Mouse (Mus musculus) cortical plate, adult 2 months (tissue): ENCODE data around the gene Zmynd8.

ENCODE experiments used
- CTCF ChIP-seq: fragments of 200-500 bp; IDR thresholded peaks from 2 replicates; pipeline ENCODE4 v1.5.1; 2011; ENCODE audit warnings: mild to moderate bottlenecking, control low read depth, low read length; ENCODE audit not compliant: insufficient read depth; ENCODE audit errors: extremely low read depth
- POLR2A ChIP-seq: fragments of 200-500 bp; IDR thresholded peaks from 2 replicates; pipeline ENCODE4 v1.6.1; 2011; ENCODE audit warnings: mild to moderate bottlenecking, low read length, control low read depth; ENCODE audit not compliant: insufficient read depth; ENCODE audit errors: extremely low read depth

DNA sequence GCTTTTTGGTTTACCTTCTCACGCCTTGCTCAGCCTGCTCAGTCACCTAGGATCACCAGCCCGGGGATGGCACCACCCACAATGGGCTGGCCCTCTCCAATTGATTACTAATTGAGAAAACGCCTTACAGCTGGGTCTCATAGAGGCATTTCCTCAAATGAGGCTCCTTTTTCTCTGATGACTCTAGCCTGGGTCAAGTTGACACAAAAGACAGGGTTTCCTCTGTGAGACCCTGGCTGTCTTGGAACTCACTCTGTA, 2.2 kb upstream of the Zmynd8 start:
- TF ChIP-seq POLR2A (no peak), CTCF (no peak)
